Mouse (Mus musculus): ENCODE results near the gene Xylt2. TPM values are rescaled to one million over a fixed set of nuclear protein-coding genes. Genes with fewer than 3 reads are reported as not detected.
"Not testable (repeated sequence)": the region's sequence is repeated elsewhere in the genome, so short reads cannot be mapped to it uniquely, and the experiment has no call there.

Xylt2 gene
- total RNA-seq, 2 experiments from 2014 or later: 0.26 TPM; not detected in 1

DNA sequence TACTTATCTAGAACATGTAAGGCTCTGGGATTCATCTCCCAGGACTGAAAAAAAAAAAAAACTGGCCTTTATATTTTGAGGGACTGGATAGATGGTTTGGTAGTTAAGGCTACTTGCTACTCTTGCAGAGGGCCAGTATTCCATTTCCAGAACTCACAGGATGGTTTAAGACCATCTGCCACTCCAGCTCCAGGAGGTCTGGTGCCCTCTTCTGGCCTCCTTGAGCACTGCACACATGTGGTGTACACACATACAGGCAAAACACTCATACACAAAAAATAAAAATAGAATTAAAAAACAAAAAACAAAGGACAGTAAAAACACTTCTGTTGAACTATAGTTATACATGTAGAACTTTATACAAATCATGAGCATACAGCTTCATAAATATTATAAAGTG is 3.3 kb upstream of the Xylt2 start:
- ATAC-seq (replicated peaks; ENCODE audit: low FRiP score, poor library complexity, severe bottlenecking): no peak

GRCm38 (mm10) chr11:94677607-94678145 is 361 bp upstream of the Xylt2 start:
- ATAC-seq (replicated peaks; ENCODE audit: low FRiP score, poor library complexity, severe bottlenecking): no peak

DNA sequence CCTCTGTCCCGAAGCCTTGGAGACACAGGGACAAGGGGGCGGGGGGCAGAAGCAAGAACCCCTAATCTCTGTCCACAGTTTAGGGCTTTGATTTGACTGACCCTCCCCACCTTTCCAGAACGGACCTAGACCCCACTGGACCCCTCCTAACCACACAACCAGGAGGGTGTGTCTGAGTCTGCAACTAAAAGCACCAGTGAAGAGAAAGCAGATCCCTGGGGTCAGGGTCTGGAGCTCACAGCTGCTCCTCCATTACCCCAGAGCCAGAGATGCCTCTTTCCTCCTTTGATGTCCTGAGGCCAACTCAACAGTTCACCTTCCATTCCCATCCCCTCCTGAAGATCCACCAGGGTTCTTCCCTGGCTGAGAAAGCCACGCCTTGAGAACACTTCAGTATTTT is 1.0 kb downstream of the Xylt2 start:
- no peak for ATAC-seq (replicated peaks; ENCODE audit: low FRiP score, poor library complexity, severe bottlenecking)

DNA sequence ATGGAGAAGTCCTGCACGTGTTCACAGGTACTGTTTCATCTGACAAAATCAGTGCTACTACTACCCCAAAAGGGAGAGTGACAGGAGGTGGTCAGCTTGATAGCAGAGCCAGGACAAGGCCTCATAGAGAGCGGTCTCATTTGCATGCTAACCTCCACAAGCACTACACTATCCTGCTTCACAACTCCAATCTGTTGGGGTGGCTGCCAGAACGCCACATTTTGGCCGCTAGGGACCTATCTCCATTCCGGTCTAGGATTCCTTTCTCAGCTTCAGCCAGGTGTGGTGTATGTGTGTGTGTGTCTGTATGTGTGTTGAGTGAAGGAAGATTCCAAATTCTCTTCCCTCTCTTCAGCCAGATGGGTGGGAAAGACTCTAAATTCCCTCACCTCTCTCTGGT is 1.9 kb downstream of the Xylt2 start:
- ATAC-seq (replicated peaks; ENCODE audit: low FRiP score, poor library complexity, severe bottlenecking): no peak

- ATAC-seq (replicated peaks; ENCODE audit: low FRiP score, poor library complexity, severe bottlenecking): no peak
Measured at GRCm38 (mm10) chr11:94674984-94675383, 2.3 kb downstream of the Xylt2 start.

GRCm38 (mm10) chr11:94665281-94665680 is 12.0 kb downstream of the Xylt2 start:
- ATAC-seq (replicated peaks; ENCODE audit: low FRiP score, poor library complexity, severe bottlenecking): no peak

GRCm38 (mm10) chr11:94661344-94661743 is 16.0 kb downstream of the Xylt2 start:
- no peak for ATAC-seq (replicated peaks; ENCODE audit: low FRiP score, poor library complexity, severe bottlenecking)

GRCm38 (mm10) chr11:94653663-94654436 is 23.5 kb downstream of the Xylt2 start, which contains the start of the genes Mrpl27 and Eme1:
Mrpl27 (plus strand) TSS chr11:94653767.
Eme1 (minus strand) TSS chr11:94653964.
- ATAC-seq (replicated peaks; ENCODE audit: low FRiP score, poor library complexity, severe bottlenecking): peak; percentile 97

- peak; percentile 4; the same call in 1 of the 2 replicates for ATAC-seq (replicated peaks; ENCODE audit: low FRiP score, poor library complexity, severe bottlenecking)
Measured at GRCm38 (mm10) chr11:94652973-94653372, 24.3 kb downstream of the Xylt2 start.

DNA sequence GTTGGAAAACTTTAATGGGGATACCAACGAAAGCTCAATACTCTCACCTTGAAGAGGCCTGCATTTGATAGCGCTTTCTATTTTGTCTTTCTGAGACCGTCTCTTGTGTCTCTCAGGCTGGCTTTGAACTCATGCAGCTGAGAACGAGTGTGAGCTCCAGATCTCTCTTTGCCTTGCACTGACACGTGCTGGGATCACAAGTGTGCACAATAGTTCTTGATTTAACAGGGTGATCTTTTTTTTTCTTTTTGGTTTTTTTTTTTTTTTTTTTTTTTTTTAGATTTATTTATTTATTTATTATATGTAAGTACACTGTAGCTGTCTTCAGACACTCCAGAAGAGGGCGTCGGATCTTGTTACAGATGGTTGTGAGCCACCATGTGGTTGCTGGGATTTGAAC is 26.1 kb downstream of the Xylt2 start:
- ATAC-seq (replicated peaks; ENCODE audit: low FRiP score, poor library complexity, severe bottlenecking): not testable (repeated sequence)

GRCm38 (mm10) chr11:94646457-94646856 is 30.9 kb downstream of the Xylt2 start:
- no peak for ATAC-seq (replicated peaks; ENCODE audit: low FRiP score, poor library complexity, severe bottlenecking)

DNA sequence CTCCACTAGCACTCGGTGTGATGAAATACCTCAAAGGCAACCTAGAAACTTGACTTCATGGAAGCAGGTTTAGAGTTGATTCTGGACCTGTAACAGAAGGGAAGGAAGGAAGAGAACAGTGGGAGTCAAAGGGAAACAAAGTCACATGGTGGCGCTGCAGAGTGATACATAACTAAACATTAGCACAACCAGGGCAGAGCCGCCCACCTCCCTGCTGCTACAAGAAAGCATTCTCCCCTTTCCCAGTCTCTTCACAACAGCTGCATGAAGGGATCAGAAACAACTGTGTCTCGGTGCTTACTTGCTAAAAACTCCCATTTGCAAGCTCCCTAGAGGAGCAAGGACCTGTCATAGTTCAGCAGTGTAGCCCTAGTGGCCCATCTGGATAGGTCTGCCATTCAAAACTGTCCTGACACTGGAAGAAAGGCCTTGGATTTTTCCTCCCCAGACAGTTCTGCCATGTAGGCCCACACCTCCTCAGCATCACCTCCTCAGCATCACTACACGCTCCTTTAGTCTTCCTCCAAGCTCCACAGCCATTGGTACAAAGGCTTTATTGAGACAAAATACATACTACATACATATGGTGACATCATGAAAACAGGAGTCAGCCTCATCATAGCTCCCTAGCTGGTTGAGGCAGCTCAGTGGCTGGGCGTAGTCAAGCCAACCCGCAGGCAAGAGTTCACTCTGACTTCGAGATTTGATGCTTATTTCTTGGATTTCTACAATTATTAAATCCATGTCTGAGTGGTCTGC is 32.7 kb downstream of the Xylt2 start:
- no peak for ATAC-seq (replicated peaks; ENCODE audit: low FRiP score, poor library complexity, severe bottlenecking)

GRCm38 (mm10) chr11:94634431-94634830 is 42.9 kb downstream of the Xylt2 start:
- no peak for ATAC-seq (replicated peaks; ENCODE audit: low FRiP score, poor library complexity, severe bottlenecking)

GRCm38 (mm10) chr11:94632988-94633387 is 44.3 kb downstream of the Xylt2 start:
- no peak for ATAC-seq (replicated peaks; ENCODE audit: low FRiP score, poor library complexity, severe bottlenecking)

DNA sequence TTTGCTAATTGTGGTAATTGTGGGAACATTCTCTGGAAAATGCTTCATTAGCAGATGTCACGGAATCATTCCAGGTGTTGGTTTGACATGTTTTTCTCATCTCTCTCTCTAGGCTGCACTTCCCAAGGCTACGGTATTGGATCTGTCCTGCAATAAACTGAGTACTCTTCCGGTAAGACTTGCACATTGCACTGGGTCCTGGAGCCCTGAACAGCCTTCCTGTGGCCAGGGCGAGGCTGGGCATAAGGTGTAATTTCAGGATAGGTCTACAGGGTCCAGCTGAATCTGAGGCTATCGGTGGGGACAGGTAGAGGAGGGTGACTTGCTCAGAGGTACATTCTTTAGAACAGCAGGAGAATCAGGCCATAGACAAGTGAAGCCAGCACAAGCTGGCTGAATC is 45.3 kb downstream of the Xylt2 start:
- ATAC-seq (replicated peaks; ENCODE audit: low FRiP score, poor library complexity, severe bottlenecking): no peak

- ATAC-seq (replicated peaks; ENCODE audit: low FRiP score, poor library complexity, severe bottlenecking): peak; percentile 72
Measured at GRCm38 (mm10) chr11:94630199-94631011, 46.9 kb downstream of the Xylt2 start.

- no peak; the same call in 1 of the 2 replicates for ATAC-seq (replicated peaks; ENCODE audit: low FRiP score, poor library complexity, severe bottlenecking)
Measured at GRCm38 (mm10) chr11:94629884-94630198, 47.5 kb downstream of the Xylt2 start.

DNA sequence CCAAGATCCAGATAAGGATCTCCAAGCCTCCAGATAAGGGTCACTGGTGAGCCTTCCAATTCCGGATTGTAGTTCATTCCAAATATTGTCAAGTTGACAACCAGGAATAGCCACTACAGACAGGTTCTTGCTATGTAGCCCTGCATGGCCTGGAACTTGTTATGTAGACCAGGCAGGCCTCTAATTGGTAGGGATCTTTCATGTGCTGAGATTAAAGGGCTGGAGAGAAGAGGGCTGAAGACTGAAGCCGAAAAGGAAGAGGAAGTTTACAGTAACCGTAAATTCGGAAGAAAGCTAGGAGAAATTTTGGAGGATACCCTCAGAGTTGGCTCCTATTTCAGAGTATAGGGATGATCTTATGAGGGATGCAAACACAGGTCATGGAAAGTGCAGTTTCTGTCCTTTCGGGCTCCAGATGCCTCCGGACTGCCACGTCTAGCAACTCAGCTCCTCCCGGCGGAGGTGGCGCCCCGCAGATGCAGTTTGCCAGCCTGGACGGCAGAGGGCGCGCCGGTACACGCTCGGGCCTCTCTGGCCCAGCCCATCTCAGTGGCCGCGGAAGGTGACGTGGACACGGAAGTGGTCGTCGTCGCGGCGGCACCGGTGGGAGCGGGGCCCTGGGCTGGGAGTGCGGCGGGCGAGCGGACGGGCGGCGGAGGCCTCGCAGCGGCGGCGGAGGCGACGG is 48.0 kb downstream of the Xylt2 start, which contains the start of gene Lrrc59:
TSS of gene Lrrc59 (plus strand) at position 569 of the 685 bp plus-strand sequence.
- peak; percentile 97 for ATAC-seq (replicated peaks; ENCODE audit: low FRiP score, poor library complexity, severe bottlenecking)

DNA sequence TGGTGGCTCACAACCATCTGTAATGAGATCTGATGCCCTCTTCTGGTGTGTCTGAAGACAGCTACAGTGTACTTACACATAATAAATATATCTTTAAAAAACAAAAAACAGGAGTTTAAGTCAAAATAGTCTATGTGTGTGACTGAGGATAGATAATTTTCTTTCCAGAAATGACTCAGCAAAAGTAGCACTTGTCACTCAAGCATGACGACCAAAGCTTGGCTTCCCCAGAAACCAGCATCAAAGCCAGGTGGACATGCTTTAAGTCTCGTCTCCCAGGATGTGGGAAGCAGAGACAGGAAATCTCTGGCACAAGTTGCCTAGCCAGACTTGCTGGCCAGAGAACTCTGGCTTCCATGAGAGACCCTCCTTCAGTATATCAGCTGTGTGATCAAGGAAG is 55.2 kb downstream of the Xylt2 start:
- ATAC-seq (replicated peaks; ENCODE audit: low FRiP score, poor library complexity, severe bottlenecking): no peak
